Mouse (Mus musculus) hindbrain, embryonic 13.5 days (tissue): ENCODE results near the gene Mef2a. TPM values are rescaled to one million over a fixed set of nuclear protein-coding genes. Genes with fewer than 3 reads are reported as not detected.

Experiments used
- polyA plus RNA-seq: library from polyadenylated mRNA; unstranded; fragments of >200 nt; fragmentation: Nextera tagmentation; extraction: Ambion mirVana; gene quantifications from 2 replicates; pipeline ENCODE4 v1.2.1, GENCODE M21; 2015

The Mef2a gene
- polyA plus RNA-seq, 1 experiment from 2014 or later, result 37.8 TPM

Other genes starting within 250 kb of the Mef2a start
- gene Lysmd4, start 150.3 kb downstream of the Mef2a start, polyA plus RNA-seq, result 31.6 and 32.7 TPM in 2 replicates